Mouse (Mus musculus) bone marrow macrophage, adult 2 months (primary cell): ENCODE data around the gene Crtac1. TPM values are rescaled to one million over a fixed set of nuclear protein-coding genes. Genes with fewer than 3 reads are reported as not detected.

Source experiments
- H3K27ac ChIP-seq: 2 replicates; pipeline ENCODE4 v1.5.1; 2012; ENCODE audit warnings: low read depth, low read length; ENCODE audit not compliant: insufficient read depth
- H3K4me1 ChIP-seq: 2 replicates; pipeline ENCODE4 v1.6.1; 2012; ENCODE audit warnings: low read length; ENCODE audit not compliant: control insufficient read depth, insufficient read depth
- H3K4me3 ChIP-seq: 2 replicates; pipeline ENCODE4 v1.5.1; 2012; ENCODE audit warnings: mild to moderate bottlenecking, low read length, moderate library complexity; ENCODE audit not compliant: insufficient read depth
- CTCF ChIP-seq: IDR thresholded peaks from 2 replicates; pipeline ENCODE4 v1.5.1; 2012; ENCODE audit warnings: low read depth, mild to moderate bottlenecking, low read length, moderate library complexity
- POLR2A ChIP-seq: IDR thresholded peaks from 2 replicates; pipeline ENCODE4 v1.6.1; 2012; ENCODE audit warnings: mild to moderate bottlenecking, low read depth, low read length, borderline replicate concordance
- polyA plus RNA-seq: library from polyadenylated mRNA; stranded (reverse); fragments of >200 nt; gene quantifications from 2 replicates; pipeline ENCODE4 v1.2.4, GENCODE M21; 2012; ENCODE audit not compliant: missing spikeins, insufficient read depth, insufficient read length

Gene Crtac1
- polyA plus RNA-seq, 1 experiment, result not detected

GRCm38 (mm10) chr19:42355476-42355875, 76.1 kb downstream of the Crtac1 start:
- no peaks in the 10 kb centered on the region for H3K4me1 ChIP-seq
- no peak overlapping the region for H3K4me3 ChIP-seq
- H3K27ac ChIP-seq, result no peak overlapping the region
- TF ChIP-seq CTCF (no peak), POLR2A (no peak)

DNA sequence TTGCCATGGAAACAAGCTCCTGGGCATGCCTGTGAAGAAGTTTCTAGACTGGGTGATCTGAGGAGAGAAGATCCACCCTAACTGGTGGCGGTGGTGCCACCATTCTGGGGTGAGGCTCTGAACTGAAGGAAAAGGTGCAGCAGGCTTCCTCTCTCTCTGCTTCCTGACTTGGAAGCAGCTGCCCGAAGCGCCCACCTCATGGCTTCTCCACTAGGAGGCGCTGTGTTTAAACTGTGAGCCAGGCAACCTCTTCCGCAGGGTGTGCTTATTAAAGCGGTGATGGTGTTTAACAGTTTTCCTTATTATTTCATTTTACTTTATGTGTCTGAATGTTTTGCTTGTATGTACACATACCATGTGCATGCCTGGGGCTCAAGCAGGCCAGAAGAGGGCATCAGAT, 90.4 kb downstream of the Crtac1 start:
- Histone ChIP-seq H3K27ac (no peak overlapping the region), H3K4me3 (no peak overlapping the region), H3K4me1 (no peaks in the 10 kb centered on the region)
- TF ChIP-seq CTCF (no peak; the same call in 1 of the 2 replicates), POLR2A (no peak)

GRCm38 (mm10) chr19:42332081-42332736, 99.4 kb downstream of the Crtac1 start:
- Histone ChIP-seq H3K4me3 (no peak overlapping the region), H3K4me1 (no peaks in the 10 kb centered on the region), H3K27ac (no peak overlapping the region)
- no peak for TF ChIP-seq POLR2A
- TF ChIP-seq CTCF, result peak; percentile 55; the same call in 1 of the 2 replicates

DNA sequence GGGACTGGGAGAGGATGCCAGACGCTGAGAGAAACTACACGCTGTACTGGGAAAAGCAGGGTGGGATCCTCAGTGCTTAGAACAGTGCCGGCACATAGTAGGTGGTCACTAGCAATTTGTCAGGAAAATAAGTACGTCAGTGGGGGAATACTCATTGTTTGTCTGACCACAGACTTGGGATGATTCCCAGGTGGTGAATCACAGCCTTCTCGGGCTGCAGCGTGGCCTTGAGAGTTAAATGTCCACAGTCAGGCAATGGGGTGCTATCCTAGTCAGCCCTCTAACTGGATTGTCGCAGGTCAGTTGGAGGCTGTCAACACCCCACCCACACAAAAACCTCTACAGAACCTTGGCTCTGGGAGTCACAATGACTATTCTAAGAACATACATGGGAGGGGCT, 100.1 kb downstream of the Crtac1 start:
- H3K4me1 ChIP-seq, result no peaks in the 10 kb centered on the region
- H3K4me3 ChIP-seq, result no peak overlapping the region
- TF ChIP-seq POLR2A (no peak), CTCF (no peak)
- no peak overlapping the region for H3K27ac ChIP-seq

GRCm38 (mm10) chr19:42328160-42328559, 103.4 kb downstream of the Crtac1 start:
- H3K27ac ChIP-seq, result no peak overlapping the region
- H3K4me1 ChIP-seq, result no peaks in the 10 kb centered on the region
- H3K4me3 ChIP-seq, result no peak overlapping the region
- TF ChIP-seq CTCF, result no peak
- no peak for TF ChIP-seq POLR2A

DNA sequence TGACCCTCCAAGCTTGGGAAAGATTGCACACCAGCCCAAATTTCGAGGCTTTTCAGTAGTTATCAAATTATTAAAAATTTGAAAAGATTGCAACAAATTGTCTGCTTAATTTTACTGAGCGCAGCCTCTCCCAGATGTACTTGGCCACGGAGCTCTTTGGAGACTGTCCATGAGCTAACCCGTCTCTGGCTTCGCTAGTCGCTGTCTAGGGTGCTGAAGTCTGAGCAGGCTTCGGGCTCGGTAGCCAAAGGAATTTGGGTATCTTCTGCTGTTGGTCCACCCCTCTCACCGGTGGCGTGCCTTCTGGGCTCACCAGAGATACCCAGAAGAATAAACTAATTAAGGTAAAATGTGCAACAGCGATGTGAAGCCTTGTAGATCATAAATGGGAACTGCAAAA, 105.7 kb downstream of the Crtac1 start:
- Histone ChIP-seq H3K4me3 (no peak overlapping the region), H3K27ac (no peak overlapping the region), H3K4me1 (no peaks in the 10 kb centered on the region)
- TF ChIP-seq CTCF (no peak), POLR2A (no peak)

DNA sequence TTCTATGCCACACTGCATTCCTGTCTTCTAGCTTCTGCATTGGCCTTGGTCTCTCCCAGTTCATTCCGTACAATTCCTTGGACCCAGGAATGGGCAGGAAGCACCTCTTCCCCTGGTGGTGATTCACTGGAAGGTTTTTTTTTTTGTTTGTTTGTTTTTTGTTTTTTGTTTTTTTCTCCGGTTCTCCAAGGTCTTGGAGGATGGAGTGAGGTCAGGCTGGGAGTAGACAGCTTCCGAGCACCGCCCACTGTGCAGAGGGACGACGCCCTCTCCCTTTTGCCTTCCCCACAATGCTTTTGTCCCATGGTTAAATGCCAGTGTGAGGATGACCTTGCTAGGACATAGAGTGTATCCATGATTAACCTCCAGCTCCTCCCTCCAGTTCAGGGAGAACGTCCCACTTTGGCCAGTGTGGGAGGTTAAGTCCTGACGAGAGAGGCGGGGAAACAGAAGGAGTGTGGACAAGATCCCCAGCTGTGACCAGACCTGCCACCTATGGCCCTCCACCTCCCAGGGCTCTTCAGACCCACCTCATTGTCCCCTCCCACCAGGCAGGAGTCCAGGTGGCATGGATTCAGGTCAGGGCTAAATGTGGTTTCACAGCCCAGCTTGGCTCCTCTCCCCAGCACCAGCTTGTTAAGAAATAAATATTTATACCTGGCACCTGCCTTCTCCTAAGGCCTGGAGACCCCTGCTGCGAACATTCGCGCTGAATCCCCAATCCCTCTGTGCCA, 109.1 kb downstream of the Crtac1 start:
- no peak overlapping the region for H3K4me3 ChIP-seq
- no peak overlapping the region for H3K27ac ChIP-seq
- TF ChIP-seq CTCF (no peak), POLR2A (no peak)
- H3K4me1 ChIP-seq, result no peaks in the 10 kb centered on the region

DNA sequence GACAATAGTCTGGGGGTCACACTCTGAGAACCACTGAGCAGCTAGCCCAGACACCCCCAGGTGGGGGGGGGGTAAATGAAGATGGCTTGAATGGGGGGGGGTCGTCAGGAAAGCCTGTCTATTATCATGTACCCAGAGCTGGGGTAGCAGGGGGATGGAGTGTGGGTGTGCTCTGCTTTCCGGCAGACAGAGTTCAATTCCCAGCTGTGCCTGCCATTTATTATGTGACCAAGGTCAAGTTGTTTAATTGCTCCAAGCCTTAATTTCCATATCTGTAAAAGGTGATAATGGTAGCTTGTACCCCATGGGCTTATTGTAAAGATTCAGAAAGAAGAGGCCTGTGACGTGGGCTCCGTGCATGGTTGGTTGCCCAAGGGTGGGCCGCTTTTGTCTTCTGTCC, 109.6 kb downstream of the Crtac1 start:
- TF ChIP-seq CTCF (no peak), POLR2A (no peak)
- H3K4me3 ChIP-seq, result no peak overlapping the region
- no peak overlapping the region for H3K27ac ChIP-seq
- H3K4me1 ChIP-seq, result no peaks in the 10 kb centered on the region

DNA sequence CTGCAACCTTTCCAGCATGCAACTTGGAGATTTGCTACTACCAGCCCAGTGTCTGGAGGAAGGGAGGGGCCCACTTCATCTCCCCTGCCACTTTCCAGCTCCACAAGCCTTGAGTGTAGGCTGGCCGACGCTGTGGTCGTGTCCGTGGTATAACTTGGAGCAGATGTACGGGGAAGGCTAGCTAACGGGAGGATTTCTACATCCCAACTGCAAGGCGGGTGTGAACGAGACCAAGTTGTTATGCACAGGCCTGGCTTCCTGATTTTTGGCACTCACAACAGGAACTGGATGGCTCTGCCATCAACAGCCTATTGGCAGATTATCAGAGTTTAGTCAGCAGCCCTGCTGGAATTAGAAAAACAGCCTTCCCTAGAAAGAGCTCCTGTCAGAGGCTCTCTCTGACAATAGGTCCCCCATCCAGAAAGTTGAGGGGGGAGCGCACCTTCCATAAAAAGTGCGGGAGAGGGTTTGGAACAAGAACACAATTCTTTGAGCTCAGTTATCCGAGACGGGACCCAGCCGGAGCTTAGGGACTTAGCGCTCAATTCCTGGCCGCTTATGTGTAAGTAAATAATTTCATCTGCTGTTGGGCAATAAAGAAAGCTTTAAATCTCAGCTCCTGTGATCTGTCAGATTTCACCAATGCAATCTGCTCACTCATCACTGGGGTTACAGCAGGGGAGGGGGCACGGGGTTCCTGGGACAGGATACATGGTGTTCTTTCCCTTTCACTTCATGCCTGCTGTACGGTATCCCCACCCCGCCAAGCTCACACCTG, 113.7 kb downstream of the Crtac1 start:
- TF ChIP-seq POLR2A (no peak), CTCF (no peak)
- no peaks in the 10 kb centered on the region for H3K4me1 ChIP-seq
- no peak overlapping the region for H3K4me3 ChIP-seq
- no peak overlapping the region for H3K27ac ChIP-seq

- TF ChIP-seq CTCF (no peak), POLR2A (no peak)
- no peak overlapping the region for H3K4me3 ChIP-seq
- H3K27ac ChIP-seq, result no peak overlapping the region
- H3K4me1 ChIP-seq, result no peaks in the 10 kb centered on the region
Observed at GRCm38 (mm10) chr19:42316998-42317397, 114.6 kb downstream of the Crtac1 start.
